Mouse (Mus musculus) lung, postnatal 0 days (tissue): ENCODE measurements at regions not wholly inside any gene's neighbourhood (a gene's known extent, or its start where the extent isn't known, plus 50 kb on each side); places are given as distances from the start of the nearest gene placed in this dataset.

Experiments
- CTCF ChIP-seq: IDR thresholded peaks from 2 replicates; pipeline ENCODE4 v1.5.1; 2016; ENCODE audit warnings: antibody characterized with exemption, mild to moderate bottlenecking
- EP300 ChIP-seq: IDR thresholded peaks from 2 replicates; pipeline ENCODE4 v1.6.1; 2016; ENCODE audit warnings: antibody characterized with exemption, mild to moderate bottlenecking, control low read depth

DNA sequence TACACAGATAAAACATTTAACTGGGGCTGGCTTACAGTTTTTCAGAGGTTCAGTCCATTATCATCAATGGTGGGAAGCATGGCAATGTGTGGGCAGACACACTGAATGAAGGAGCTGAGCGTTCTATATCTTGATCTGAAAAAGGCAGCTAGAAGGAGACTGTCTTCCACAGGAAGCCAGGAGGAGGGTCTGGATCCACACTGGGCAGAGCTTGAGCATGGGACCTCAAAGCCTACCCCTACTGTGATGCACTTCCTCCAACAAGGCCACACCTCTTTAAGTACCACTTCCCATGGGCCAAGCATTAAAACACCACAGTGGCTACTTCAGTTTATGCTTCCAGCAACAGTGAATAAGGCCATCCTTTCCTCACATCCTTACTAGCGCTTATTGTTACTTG, 200.5 kb downstream of the Clic5 start:
- TF ChIP-seq CTCF (no peak), EP300 (no peak)
